Mouse (Mus musculus) CH12.LX (cell line): ENCODE results near the gene Dad1.

Experiments used
- CTCF ChIP-seq, 2 experiments: IDR thresholded peaks in 1 of 2; conservative IDR thresholded peaks in 1 of 2; 2 replicates each; pipeline ENCODE4 v1.5.1; 2011 to 2012; ENCODE audit warnings: low read depth in 2 of 2, low read length in 2 of 2, improper control_type of control experiment in 1 of 2, inconsistent platforms in 1 of 2, mild to moderate bottlenecking in 1 of 2, moderate library complexity in 1 of 2
- EP300 ChIP-seq: IDR thresholded peaks from 2 replicates; pipeline ENCODE4 v1.6.1; 2011; ENCODE audit warnings: low read length, improper control_type of control experiment
- JUN ChIP-seq: IDR thresholded peaks from 2 replicates; pipeline ENCODE4 v1.6.1; 2011; ENCODE audit warnings: low read depth, mild to moderate bottlenecking, low read length, improper control_type of control experiment, moderate library complexity; ENCODE audit not compliant: insufficient read depth
- MAX ChIP-seq: IDR thresholded peaks from 2 replicates; pipeline ENCODE4 v1.6.1; 2011; ENCODE audit warnings: low read length, improper control_type of control experiment
- MAZ ChIP-seq: IDR thresholded peaks from 2 replicates; pipeline ENCODE4 v1.6.1; 2012; ENCODE audit warnings: low read depth, mild to moderate bottlenecking, inconsistent platforms, low read length, improper control_type of control experiment, moderate library complexity
- NELFE ChIP-seq: IDR thresholded peaks from 2 replicates; pipeline ENCODE4 v1.6.1; 2011; ENCODE audit warnings: low read depth, low read length, improper control_type of control experiment
- POLR2A ChIP-seq: IDR thresholded peaks from 2 replicates; pipeline ENCODE4 v1.6.1; 2011; ENCODE audit warnings: low read depth, mild to moderate bottlenecking, improper control_type of control experiment, low read length
- TCF12 ChIP-seq: IDR thresholded peaks from 2 replicates; pipeline ENCODE4 v1.6.1; 2014; ENCODE audit warnings: low read depth, mild to moderate bottlenecking, inconsistent platforms, low read length, improper control_type of control experiment

DNA sequence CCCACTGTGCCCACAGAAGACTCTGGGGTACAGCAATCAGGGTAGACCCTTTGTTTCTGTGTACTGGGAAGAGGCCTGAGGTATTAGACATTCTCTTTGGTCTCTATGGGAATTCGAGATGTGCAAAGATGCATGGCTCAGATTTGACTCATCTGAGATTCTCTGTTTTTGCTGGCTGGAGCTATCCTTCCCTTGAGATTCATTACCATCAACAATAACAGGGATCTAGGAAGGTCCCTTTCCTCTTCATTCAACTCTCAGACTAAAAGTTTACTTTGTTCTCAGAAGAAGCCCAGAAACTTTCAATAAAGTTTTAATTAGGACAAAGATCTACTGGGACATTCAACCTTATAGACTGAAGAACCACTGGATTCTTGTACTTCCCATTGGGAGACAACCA is 30.9 kb upstream of the Dad1 start, which contains the start of gene Olfr49:
- TF ChIP-seq CTCF (conservative IDR thresholded peaks at IDR 0.05 in 1 of 2, IDR thresholded peaks at IDR 0.05 in 1 of 2; ENCODE audit: low read depth in 2 of 2, low read length in 2 of 2), result no peak
- TF ChIP-seq MAZ, result no peak
- no peak for TF ChIP-seq MAX
- TF ChIP-seq NELFE, result no peak
- no peak for TF ChIP-seq JUN
- TF ChIP-seq POLR2A, result no peak
- no peak for TF ChIP-seq EP300
- no peak for TF ChIP-seq TCF12
